Mouse (Mus musculus) B cell, adult 2 months (primary cell): ENCODE data around the gene Mvb12b.
A peak's percentile ranks its signal among the peaks of the same experiment; 100 is the strongest.

Experiments used
- DNase-seq, 2 experiments: peaks; one replicate each; pipeline ENCODE4 v3.0.0; 2022

Mvb12b gene

GRCm38 (mm10) chr2:33772439-33772838 is 115.3 kb downstream of the Mvb12b start:
- DNase-seq, result no peak

GRCm38 (mm10) chr2:33771388-33771787 is 116.4 kb downstream of the Mvb12b start:
- DNase-seq, result no peak

GRCm38 (mm10) chr2:33770526-33771130 is 117.1 kb downstream of the Mvb12b start:
- DNase-seq, result no peak

GRCm38 (mm10) chr2:33764476-33764875 is 123.3 kb downstream of the Mvb12b start:
- no peak for DNase-seq

GRCm38 (mm10) chr2:33762210-33762609 is 125.5 kb downstream of the Mvb12b start:
- DNase-seq, result no peak

GRCm38 (mm10) chr2:33760571-33760991 is 127.2 kb downstream of the Mvb12b start:
- DNase-seq, result no peak

- DNase-seq, result no peak
These were observed 128.3 kb downstream of the Mvb12b start for GRCm38 (mm10) chr2:33759447-33759846.

GRCm38 (mm10) chr2:33755633-33756020 is 132.1 kb downstream of the Mvb12b start:
- no peak for DNase-seq

- DNase-seq, result no peak
These were observed 132.6 kb downstream of the Mvb12b start for GRCm38 (mm10) chr2:33754980-33755632.

- no peak for DNase-seq
These were observed 133.5 kb downstream of the Mvb12b start for GRCm38 (mm10) chr2:33754317-33754633.

GRCm38 (mm10) chr2:33753630-33754316 is 134.0 kb downstream of the Mvb12b start:
- no peak for DNase-seq

- DNase-seq, result no peak
These were observed 137.1 kb downstream of the Mvb12b start for GRCm38 (mm10) chr2:33750611-33751010.

GRCm38 (mm10) chr2:33746471-33746870 is 141.3 kb downstream of the Mvb12b start:
- DNase-seq, result peak; percentile 74 to 75

- no peak for DNase-seq
These were observed 142.0 kb downstream of the Mvb12b start for GRCm38 (mm10) chr2:33745724-33746123.

GRCm38 (mm10) chr2:33737128-33737527 is 150.6 kb downstream of the Mvb12b start:
- no peak for DNase-seq

GRCm38 (mm10) chr2:33736722-33737121 is 151.0 kb downstream of the Mvb12b start:
- DNase-seq, result peak; percentile 72 to 73

- peak; percentile 79 for DNase-seq
These were observed 152.8 kb downstream of the Mvb12b start for GRCm38 (mm10) chr2:33734781-33735485.

- no peak for DNase-seq
These were observed 158.0 kb downstream of the Mvb12b start for GRCm38 (mm10) chr2:33729701-33730100.

- no peak for DNase-seq
These were observed 160.5 kb downstream of the Mvb12b start for GRCm38 (mm10) chr2:33727199-33727598.

- no peak for DNase-seq
These were observed 167.3 kb downstream of the Mvb12b start for GRCm38 (mm10) chr2:33720380-33720898.

GRCm38 (mm10) chr2:33719339-33720066 is 168.2 kb downstream of the Mvb12b start:
- no peak for DNase-seq

GRCm38 (mm10) chr2:33718561-33718960 is 169.2 kb downstream of the Mvb12b start:
- no peak for DNase-seq
